Mouse (Mus musculus): ENCODE results near the gene Fgfrl1.
"Not testable (repeated sequence)": the region's sequence is repeated elsewhere in the genome, so short reads cannot be mapped to it uniquely, and the experiment has no call there.

The Fgfrl1 gene

GRCm38 (mm10) chr5:108751258-108751657 is 59.1 kb downstream of the Fgfrl1 start:
- DNase-seq (ENCODE audit: low read depth, low spot score), result not testable (repeated sequence)

All from retina, adult 2 months (tissue).